Mouse (Mus musculus): Measurements from ENCODE around the gene Pnp. TPM values are rescaled to one million over a fixed set of nuclear protein-coding genes. Genes with fewer than 3 reads are reported as not detected.
"Not testable (repeated sequence)": the region's sequence is repeated elsewhere in the genome, so short reads cannot be mapped to it uniquely, and the experiment has no call there.

The Pnp gene
- total and polyA plus RNA-seq, 2 experiments from 2014 or later = 20.5 to 22.3 TPM

DNA sequence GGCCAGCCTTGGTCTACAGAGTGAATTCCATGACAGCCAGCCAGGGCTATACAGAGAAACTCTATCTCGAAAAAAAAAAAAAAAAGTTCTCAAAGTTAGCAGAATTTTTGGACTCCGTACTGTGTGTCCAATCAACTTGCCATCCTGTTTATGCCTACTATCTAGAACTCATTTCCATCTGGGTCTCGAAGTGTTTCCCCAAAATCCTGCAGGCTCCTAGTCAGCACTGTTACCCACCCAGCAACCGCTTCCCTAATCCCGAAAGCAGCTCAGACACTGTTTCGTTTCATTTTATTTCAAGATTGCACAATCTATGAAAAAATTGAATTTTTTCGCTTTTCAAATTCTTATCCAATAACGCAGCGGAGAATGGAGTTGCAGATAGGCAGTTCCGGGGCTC lies 24.6 kb downstream of the Pnp start:
- Histone ChIP-seq H3K4me1 (ENCODE audit: control insufficient read depth, insufficient read depth) (no peaks in the 10 kb centered on the region), H3K4me2 (ENCODE audit: low read depth, low read length) (no peak overlapping the region), H3K9me3 (replicated peaks; ENCODE audit: control insufficient read depth, low read length) (no peaks in the 10 kb centered on the region), H3K27ac (ENCODE audit: low read depth) (no peak overlapping the region), H3K27me3 (ENCODE audit: control insufficient read depth, insufficient read depth, low read length) (no peaks in the 10 kb centered on the region), H3K4me3 (ENCODE audit: low read depth, low read length) (no peak overlapping the region), H3K9ac (replicated peaks; ENCODE audit: low read depth, low read length) (no peak overlapping the region), H3K36me3 (replicated peaks; ENCODE audit: control insufficient read depth, insufficient read depth, low read length) (peaks cover 9% of the 10 kb centered on the region; the same call in 1 of the 2 replicates)
- 81% methylated on average over 10 of the region's 10 CpGs for WGBS
- no peak for TF ChIP-seq EP300 (IDR thresholded peaks at IDR 0.05; ENCODE audit: low read depth)
- no peak for TF ChIP-seq CTCF (IDR thresholded peaks at IDR 0.05; ENCODE audit: low read depth)
- no peak for ATAC-seq (ENCODE audit: insufficient read depth, low read depth)
- DNase-seq (ENCODE audit: low spot score) = no peak

DNA sequence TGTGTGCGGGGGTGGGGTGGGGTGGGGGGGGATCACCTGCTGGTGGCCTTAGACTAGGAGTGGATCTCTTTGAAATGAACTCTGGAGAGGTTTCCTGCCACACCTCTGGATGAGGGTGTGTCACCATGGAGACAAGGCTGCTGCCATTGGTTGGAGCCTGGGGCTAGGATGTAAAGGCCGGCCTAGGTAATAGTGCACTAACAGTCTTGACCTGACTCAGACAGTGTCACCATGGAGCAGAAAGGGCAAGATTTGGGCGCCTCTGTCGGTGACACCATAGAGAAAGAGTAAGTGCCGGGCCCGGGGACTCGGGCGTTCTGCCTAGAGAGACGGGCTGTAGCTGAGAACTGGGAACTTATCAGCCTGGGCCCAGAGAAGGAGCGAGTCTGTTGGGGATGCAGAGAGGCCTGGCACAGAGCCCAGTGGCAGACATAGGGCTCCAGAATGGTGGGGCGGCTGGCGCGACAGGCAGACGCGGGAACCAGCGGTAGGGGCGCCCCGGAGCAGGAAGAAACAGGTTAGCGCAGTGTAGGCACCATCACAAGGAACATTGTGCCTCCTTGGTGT lies 25.1 kb downstream of the Pnp start, which contains the start of gene Pnp2:
Gene Pnp2, plus strand, starts transcription at position 51 of the 567 bp plus-strand sequence.
- not testable (repeated sequence) for H3K36me3 ChIP-seq (replicated peaks; ENCODE audit: control insufficient read depth, insufficient read depth, low read length); H3K27me3 ChIP-seq (ENCODE audit: control insufficient read depth, insufficient read depth, low read length); H3K9me3 ChIP-seq (replicated peaks; ENCODE audit: control insufficient read depth, low read length); DNase-seq (ENCODE audit: low spot score); H3K27ac ChIP-seq (ENCODE audit: low read depth); H3K9ac ChIP-seq (replicated peaks; ENCODE audit: low read depth, low read length); H3K4me1 ChIP-seq (ENCODE audit: control insufficient read depth, insufficient read depth)
- peak; percentile 81 for ATAC-seq (ENCODE audit: insufficient read depth, low read depth)
- WGBS = 5% methylated on average over 19 of the region's 19 CpGs
- Histone ChIP-seq H3K4me3 (ENCODE audit: low read depth, low read length) (peak within 1 kb of the TSS; percentile 19; the same call in 1 of the 2 replicates), H3K4me2 (ENCODE audit: low read depth, low read length) (peak within 1 kb of the TSS; percentile 43)

DNA sequence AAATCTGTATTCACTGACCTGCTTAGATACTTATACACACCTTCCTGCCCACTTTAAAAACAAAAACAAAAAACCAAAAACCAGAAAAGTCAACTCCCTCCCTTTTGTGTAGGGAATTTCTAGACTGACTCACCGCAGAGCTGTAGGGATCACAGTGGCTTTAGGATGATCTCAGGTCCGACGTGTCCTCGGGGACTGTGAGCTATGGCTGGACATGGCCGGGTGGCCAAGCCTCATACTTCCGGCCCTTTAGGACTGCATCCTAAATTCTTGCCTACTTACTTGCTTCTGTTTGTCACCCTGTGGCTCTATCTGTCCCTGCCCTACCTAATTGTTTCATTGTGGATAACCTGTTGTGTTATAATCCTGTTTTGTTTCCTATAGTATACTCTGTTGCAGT lies 25.8 kb downstream of the Pnp start:
- H3K9ac ChIP-seq (replicated peaks; ENCODE audit: low read depth, low read length); H3K36me3 ChIP-seq (replicated peaks; ENCODE audit: control insufficient read depth, insufficient read depth, low read length); H3K4me1 ChIP-seq (ENCODE audit: control insufficient read depth, insufficient read depth); DNase-seq (ENCODE audit: low spot score); H3K27ac ChIP-seq (ENCODE audit: low read depth); ATAC-seq (ENCODE audit: insufficient read depth, low read depth); H3K27me3 ChIP-seq (ENCODE audit: control insufficient read depth, insufficient read depth, low read length); H3K4me3 ChIP-seq (ENCODE audit: low read depth, low read length); H3K9me3 ChIP-seq (replicated peaks; ENCODE audit: control insufficient read depth, low read length): not testable (repeated sequence)
- WGBS = 79% methylated on average over 6 of the region's 6 CpGs
- peak overlapping the region; percentile 43; the same call in 1 of the 2 replicates for H3K4me2 ChIP-seq (ENCODE audit: low read depth, low read length)

DNA sequence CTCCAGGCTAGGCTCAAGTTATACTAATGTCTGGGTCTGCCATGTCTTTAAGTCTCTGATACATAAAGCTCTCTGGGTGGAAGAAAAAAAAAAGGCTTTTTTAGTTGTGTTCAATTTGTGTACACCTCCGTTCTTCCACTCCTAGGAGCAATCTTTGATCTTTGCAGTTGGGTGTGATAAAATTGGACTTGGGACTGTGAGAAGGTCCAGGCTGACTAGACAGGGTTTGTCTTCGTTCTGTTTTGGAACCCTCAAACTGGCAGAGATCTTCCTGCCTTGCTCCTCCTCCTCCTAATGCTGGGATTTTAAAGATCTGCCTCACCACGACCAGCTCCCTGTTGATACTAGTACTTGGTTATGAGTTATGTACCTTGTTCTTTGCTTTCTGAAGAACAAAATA lies 26.3 kb downstream of the Pnp start:
- WGBS = 71% methylated on average over 3 of the region's 3 CpGs
- H3K4me3 ChIP-seq (ENCODE audit: low read depth, low read length) = not testable (repeated sequence)

DNA sequence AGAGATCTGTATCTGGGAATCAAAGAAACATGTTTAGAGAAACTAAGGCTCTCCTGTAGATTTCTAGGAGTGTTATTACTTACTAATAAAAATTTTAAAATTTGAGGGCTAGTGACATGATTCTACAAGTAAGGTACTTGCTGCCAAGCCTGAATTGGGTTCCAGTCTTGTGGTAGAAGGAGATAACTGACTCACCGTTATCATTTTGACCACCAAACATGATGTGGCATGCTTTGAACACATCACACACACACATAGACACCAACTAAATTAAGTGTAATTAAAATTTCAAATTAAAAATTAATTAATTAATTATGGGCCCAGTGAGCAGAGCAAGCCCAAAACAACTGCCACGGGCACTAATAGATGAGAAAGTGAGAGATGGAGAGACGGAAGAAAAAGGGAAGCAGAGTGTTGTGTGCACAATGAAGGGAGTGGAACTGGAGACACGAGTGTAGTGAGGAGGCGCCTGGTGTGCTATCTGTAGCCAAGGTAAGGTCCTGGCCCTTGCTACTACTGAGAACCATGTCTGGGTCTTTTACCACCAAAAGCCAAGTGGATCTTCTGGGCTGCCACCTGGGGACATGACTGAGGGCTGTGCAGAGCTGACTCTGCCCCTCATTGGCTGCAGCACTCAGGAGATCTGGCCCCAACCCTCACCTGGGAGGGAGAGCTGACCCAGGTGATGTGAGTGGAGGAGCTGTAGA lies 27.6 kb downstream of the Pnp start:
- not testable (repeated sequence) for H3K9ac ChIP-seq (replicated peaks; ENCODE audit: low read depth, low read length); H3K27ac ChIP-seq (ENCODE audit: low read depth); H3K4me2 ChIP-seq (ENCODE audit: low read depth, low read length); H3K27me3 ChIP-seq (ENCODE audit: control insufficient read depth, insufficient read depth, low read length); H3K9me3 ChIP-seq (replicated peaks; ENCODE audit: control insufficient read depth, low read length); H3K4me3 ChIP-seq (ENCODE audit: low read depth, low read length); ATAC-seq (ENCODE audit: insufficient read depth, low read depth); H3K4me1 ChIP-seq (ENCODE audit: control insufficient read depth, insufficient read depth); H3K36me3 ChIP-seq (replicated peaks; ENCODE audit: control insufficient read depth, insufficient read depth, low read length); DNase-seq (ENCODE audit: low spot score)
- 83% methylated on average over 5 of the region's 5 CpGs for WGBS

More for the DNA sequence above, 26.3 kb downstream of the Pnp start:
- H3K9ac ChIP-seq (replicated peaks; ENCODE audit: low read depth, low read length); H3K27me3 ChIP-seq (ENCODE audit: control insufficient read depth, insufficient read depth, low read length); H3K4me2 ChIP-seq (ENCODE audit: low read depth, low read length); H3K36me3 ChIP-seq (replicated peaks; ENCODE audit: control insufficient read depth, insufficient read depth, low read length); DNase-seq (ENCODE audit: low spot score); H3K4me1 ChIP-seq (ENCODE audit: control insufficient read depth, insufficient read depth); ATAC-seq (ENCODE audit: insufficient read depth, low read depth); H3K9me3 ChIP-seq (replicated peaks; ENCODE audit: control insufficient read depth, low read length); H3K27ac ChIP-seq (ENCODE audit: low read depth): not testable (repeated sequence)

Measured in heart, postnatal 0 days (tissue).